Mouse (Mus musculus): ENCODE results near the gene Hacd3.

Gene Hacd3

GRCm38 (mm10) chr9:64951161-64951657, 70.3 kb downstream of the Hacd3 start, which contains the start of gene Slc24a1:
Gene Slc24a1, minus strand, starts transcription at chr9:64951607.
- DNase-seq (ENCODE audit: low spot score in 2 of 2): no peak

GRCm38 (mm10) chr9:64947483-64948095, 73.9 kb downstream of the Hacd3 start:
- no peak for DNase-seq (ENCODE audit: low spot score in 2 of 2)

GRCm38 (mm10) chr9:64943997-64944396, 77.5 kb downstream of the Hacd3 start:
- DNase-seq (ENCODE audit: low spot score in 2 of 2): no peak

- DNase-seq (ENCODE audit: low spot score in 2 of 2): no peak
Observed at GRCm38 (mm10) chr9:64941650-64942049, 79.8 kb downstream of the Hacd3 start.

GRCm38 (mm10) chr9:64940731-64941346, 80.7 kb downstream of the Hacd3 start:
- no peak for DNase-seq (ENCODE audit: low spot score in 2 of 2)

- no peak for DNase-seq (ENCODE audit: low spot score in 2 of 2)
Observed at GRCm38 (mm10) chr9:64939790-64940189, 81.7 kb downstream of the Hacd3 start.

GRCm38 (mm10) chr9:64939281-64939680, 82.2 kb downstream of the Hacd3 start:
- no peak for DNase-seq (ENCODE audit: low spot score in 2 of 2)

GRCm38 (mm10) chr9:64938535-64938934, 83.0 kb downstream of the Hacd3 start:
- no peak for DNase-seq (ENCODE audit: low spot score in 2 of 2)

GRCm38 (mm10) chr9:64937491-64937890, 84.0 kb downstream of the Hacd3 start:
- DNase-seq (ENCODE audit: low spot score in 2 of 2): no peak
